Mouse (Mus musculus): ENCODE measurements at regions not wholly inside any gene's neighbourhood (a gene's known extent, or its start where the extent isn't known, plus 50 kb on each side); places are given as distances from the start of the nearest gene placed in this dataset.

DNA sequence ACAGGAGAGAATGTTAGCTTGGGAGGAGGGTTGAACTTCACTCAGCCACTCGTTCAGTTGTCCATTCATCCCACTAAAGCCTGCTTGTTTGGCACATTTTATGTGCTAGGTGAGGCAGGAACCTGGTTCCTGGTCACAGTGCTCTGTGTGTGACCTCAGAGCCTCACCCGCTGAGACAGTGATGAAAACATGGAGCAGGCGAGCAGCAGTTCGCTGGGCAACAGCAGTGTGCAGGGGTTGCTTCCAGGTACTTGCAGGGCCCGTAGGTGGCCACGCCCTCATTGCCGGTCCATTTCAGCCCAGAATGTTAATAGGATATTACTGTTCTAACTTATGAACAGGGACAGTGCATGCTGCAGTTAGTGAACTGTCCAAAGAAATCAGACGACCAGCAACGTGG lies 285.7 kb downstream of the Rngtt start:
- Histone ChIP-seq H3K36me3 (ENCODE audit: insufficient read depth) (no peaks in the 10 kb centered on the region), H3K4me2 (ENCODE audit: low read depth) (no peak overlapping the region), H3K9me3 (ENCODE audit: low read length) (0 out of 2 replicates have a peak, but pooled peaks cover 8% of the 10 kb centered on the region), H3K27ac (ENCODE audit: low read depth, low read length) (peak overlapping the region; percentile 76), H3K4me3 (ENCODE audit: low read depth, low read length) (no peak overlapping the region), H3K27me3 (ENCODE audit: insufficient read depth, low read length) (no peaks in the 10 kb centered on the region), H3K4me1 (ENCODE audit: insufficient read depth) (peaks cover 7% of the 10 kb centered on the region), H3K9ac (no peak overlapping the region)
- TF ChIP-seq CTCF (IDR thresholded peaks at IDR 0.05; ENCODE audit: low read depth) = no peak
- 70% methylated on average over 9 of the region's 9 CpGs for WGBS
- DNase-seq = no peak
- ATAC-seq = peak; percentile 15; the same call in 1 of the 2 replicates

DNA sequence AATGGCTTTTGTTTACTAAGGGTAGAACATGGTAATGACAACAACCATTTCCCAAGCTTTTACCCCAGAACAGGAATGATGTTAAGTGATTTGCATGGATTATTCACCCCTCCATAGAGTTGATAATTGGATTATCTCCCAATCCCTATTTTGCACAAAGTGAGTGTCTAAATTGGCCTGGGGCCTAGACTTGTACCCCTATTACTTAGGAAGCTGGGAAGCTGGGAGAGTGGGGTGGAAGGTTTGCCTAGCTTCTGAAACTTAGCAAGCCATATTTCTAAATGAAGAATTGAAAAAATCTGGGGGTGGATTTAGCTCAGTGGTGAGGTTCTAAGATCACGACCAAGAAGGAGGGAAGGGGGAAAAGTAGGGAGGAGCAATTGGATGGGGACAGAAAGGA lies 289.9 kb downstream of the Rngtt start:
- Histone ChIP-seq H3K9ac (no peak overlapping the region), H3K4me2 (ENCODE audit: low read depth) (no peak overlapping the region), H3K27ac (ENCODE audit: low read depth, low read length) (no peak overlapping the region), H3K4me1 (ENCODE audit: insufficient read depth) (peaks cover 11% of the 10 kb centered on the region), H3K36me3 (ENCODE audit: insufficient read depth) (no peaks in the 10 kb centered on the region), H3K4me3 (ENCODE audit: low read depth, low read length) (no peak overlapping the region), H3K9me3 (ENCODE audit: low read length) (no peaks in the 10 kb centered on the region), H3K27me3 (ENCODE audit: insufficient read depth, low read length) (no peaks in the 10 kb centered on the region)
- no peak for DNase-seq
- no peak for ATAC-seq
- WGBS = 56% methylated on average over 1 of the region's 1 CpGs
- TF ChIP-seq CTCF (IDR thresholded peaks at IDR 0.05; ENCODE audit: low read depth) = no peak

DNA sequence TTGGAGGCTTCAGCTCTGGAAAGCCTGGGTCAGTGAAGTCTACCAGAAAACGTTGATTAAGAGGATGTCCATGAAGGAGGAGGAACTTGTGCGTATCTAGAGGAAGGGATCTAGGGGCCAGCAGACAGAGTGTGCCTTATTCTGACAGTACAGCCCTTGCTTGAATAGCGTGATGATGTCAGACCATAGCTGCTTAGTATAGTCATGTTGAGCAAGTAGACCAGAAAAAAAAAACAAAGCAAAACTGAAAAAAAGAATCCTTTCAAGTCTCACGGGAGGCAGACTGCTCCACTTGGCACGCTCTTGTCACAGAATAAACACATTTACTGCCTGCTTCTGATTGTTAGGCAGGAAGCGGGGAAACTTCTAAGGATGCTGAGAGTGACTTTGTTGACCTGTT lies 290.7 kb downstream of the Rngtt start:
- DNase-seq (no peak), ATAC-seq (peak; percentile 18; the same call in 1 of the 2 replicates)
- TF ChIP-seq CTCF (IDR thresholded peaks at IDR 0.05; ENCODE audit: low read depth) = no peak
- H3K9ac ChIP-seq = no peak overlapping the region
- no peaks in the 10 kb centered on the region for H3K36me3 ChIP-seq (ENCODE audit: insufficient read depth)
- H3K9me3 ChIP-seq (ENCODE audit: low read length) = no peaks in the 10 kb centered on the region
- 36% methylated on average over 6 of the region's 6 CpGs for WGBS
- H3K4me3 ChIP-seq (ENCODE audit: low read depth, low read length) = no peak overlapping the region
- peaks cover 5% of the 10 kb centered on the region for H3K4me1 ChIP-seq (ENCODE audit: insufficient read depth)
- no peaks in the 10 kb centered on the region for H3K27me3 ChIP-seq (ENCODE audit: insufficient read depth, low read length)
- no peak overlapping the region for H3K4me2 ChIP-seq (ENCODE audit: low read depth)
- no peak overlapping the region for H3K27ac ChIP-seq (ENCODE audit: low read depth, low read length)

DNA sequence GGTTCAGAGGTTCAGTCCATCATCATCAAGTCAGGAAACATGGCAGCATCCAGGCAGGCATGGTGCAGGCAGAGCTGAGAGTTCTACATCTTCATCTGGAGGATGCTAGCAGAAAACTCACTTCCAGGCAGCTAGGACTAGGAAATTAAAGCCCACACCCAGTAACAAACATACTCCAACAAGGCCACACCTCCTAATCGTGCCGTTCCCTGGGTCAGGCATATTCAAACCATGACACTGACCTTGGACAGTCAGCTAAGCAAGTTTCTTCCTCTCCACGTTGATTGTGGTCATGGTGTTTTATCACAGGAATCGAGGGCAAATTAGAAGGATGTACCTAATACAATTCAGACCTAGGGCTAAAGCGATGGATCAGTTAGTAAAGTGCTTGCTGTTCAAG lies 294.5 kb downstream of the Rngtt start:
- no peak overlapping the region for H3K4me3 ChIP-seq (ENCODE audit: low read depth, low read length)
- no peak overlapping the region for H3K4me2 ChIP-seq (ENCODE audit: low read depth)
- H3K36me3 ChIP-seq (ENCODE audit: insufficient read depth) = no peaks in the 10 kb centered on the region
- H3K27me3 ChIP-seq (ENCODE audit: insufficient read depth, low read length) = no peaks in the 10 kb centered on the region
- no peak overlapping the region for H3K9ac ChIP-seq
- peaks cover 5% of the 10 kb centered on the region; the same call in 1 of the 2 replicates for H3K4me1 ChIP-seq (ENCODE audit: insufficient read depth)
- H3K27ac ChIP-seq (ENCODE audit: low read depth, low read length) = no peak overlapping the region
- no peaks in the 10 kb centered on the region for H3K9me3 ChIP-seq (ENCODE audit: low read length)
- no peak for TF ChIP-seq CTCF (IDR thresholded peaks at IDR 0.05; ENCODE audit: low read depth)
- no peak for DNase-seq
- WGBS = 95% methylated on average over 5 of the region's 5 CpGs
- ATAC-seq = no peak

DNA sequence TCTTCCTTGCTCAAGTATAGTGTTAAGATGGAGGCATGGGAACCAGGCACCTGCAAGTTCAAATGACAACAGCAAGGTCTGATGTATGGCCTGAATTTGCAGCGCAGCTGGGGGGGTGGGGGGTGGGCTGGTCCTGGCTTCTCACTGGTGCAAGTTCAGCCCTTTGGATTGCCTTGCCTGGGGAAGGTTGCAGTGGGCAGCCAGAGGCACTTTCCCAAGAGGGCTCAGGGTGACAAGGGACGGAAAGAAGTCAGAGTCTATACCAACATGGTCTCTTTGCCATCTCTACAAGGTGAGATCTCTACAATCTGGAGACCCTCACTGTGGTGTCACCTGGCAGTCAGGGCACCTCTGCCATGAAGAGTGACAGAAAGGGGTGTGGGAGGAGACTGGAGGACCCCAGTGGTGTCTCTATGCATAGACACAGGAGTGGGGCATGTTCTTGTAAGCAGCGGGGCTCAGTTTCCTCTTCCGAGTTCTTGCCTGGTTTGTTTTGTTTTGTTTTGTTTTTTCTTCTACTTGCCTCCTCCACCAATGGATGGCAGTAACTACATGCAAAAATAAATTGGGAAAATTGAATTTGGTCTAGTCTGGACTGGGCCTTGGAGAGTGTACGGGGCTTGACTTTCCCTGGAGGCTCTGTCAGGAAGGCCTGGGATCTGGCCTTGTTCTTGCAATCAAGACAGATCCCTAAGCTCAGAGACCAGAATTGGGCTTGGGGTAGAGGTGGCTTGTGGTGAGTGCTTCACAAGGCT lies 284.4 kb upstream of the Cnr1 start:
- H3K9ac ChIP-seq = no peak overlapping the region
- H3K9me3 ChIP-seq (ENCODE audit: low read length) = no peaks in the 10 kb centered on the region
- H3K4me3 ChIP-seq (ENCODE audit: low read depth, low read length) = no peak overlapping the region
- TF ChIP-seq CTCF (IDR thresholded peaks at IDR 0.05; ENCODE audit: low read depth) = peak; percentile 46
- DNase-seq (peak; percentile 55), ATAC-seq (peak; percentile 72)
- WGBS = 83% methylated on average over 5 of the region's 5 CpGs
- H3K4me1 ChIP-seq (ENCODE audit: insufficient read depth) = peaks cover 3% of the 10 kb centered on the region; the same call in 1 of the 2 replicates
- no peak overlapping the region for H3K27ac ChIP-seq (ENCODE audit: low read depth, low read length)
- H3K27me3 ChIP-seq (ENCODE audit: insufficient read depth, low read length) = no peaks in the 10 kb centered on the region
- H3K36me3 ChIP-seq (ENCODE audit: insufficient read depth) = no peaks in the 10 kb centered on the region
- no peak overlapping the region for H3K4me2 ChIP-seq (ENCODE audit: low read depth)

DNA sequence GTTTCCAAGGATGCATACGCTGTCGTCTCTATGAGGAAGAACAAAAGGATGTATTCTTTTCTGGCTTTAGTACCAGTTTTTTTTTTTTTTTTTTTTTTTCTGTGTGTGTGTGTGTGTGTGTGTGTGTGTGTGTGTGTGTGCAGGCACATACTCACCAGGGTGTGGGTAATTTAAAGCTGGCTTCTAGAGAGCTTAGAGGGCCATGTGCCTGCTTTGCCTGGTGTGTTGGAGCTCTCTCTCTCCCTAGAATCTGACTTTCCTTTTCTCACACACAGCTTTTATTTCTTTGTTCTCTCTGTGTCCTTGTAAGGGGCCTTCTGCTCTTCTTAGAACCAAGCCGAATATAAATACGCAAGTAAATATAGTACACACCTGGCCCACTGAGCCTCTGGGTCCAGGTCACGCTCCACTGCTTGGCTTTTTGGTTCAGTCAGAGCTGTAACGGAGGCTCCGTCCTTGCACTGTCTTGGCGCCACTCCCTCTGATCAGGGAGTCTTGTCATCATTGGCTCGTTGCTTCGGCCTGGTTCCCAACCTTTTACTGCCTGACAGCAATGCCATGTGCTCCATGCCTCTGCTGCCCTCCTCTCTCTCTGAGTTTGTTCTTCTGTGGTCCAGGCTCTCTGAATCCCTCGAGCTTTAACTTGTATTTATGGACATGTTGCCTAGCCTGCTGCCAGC lies 283.7 kb upstream of the Cnr1 start:
- H3K36me3 ChIP-seq (ENCODE audit: insufficient read depth) = no peaks in the 10 kb centered on the region
- no peak overlapping the region for H3K4me3 ChIP-seq (ENCODE audit: low read depth, low read length)
- no peaks in the 10 kb centered on the region for H3K9me3 ChIP-seq (ENCODE audit: low read length)
- no peak overlapping the region for H3K9ac ChIP-seq
- H3K27ac ChIP-seq (ENCODE audit: low read depth, low read length) = peak overlapping the region; percentile 50; the same call in 1 of the 2 replicates
- peak; percentile 43 for DNase-seq
- 54% methylated on average over 11 of the region's 11 CpGs for WGBS
- no peak for TF ChIP-seq CTCF (IDR thresholded peaks at IDR 0.05; ENCODE audit: low read depth)
- peaks cover 3% of the 10 kb centered on the region; the same call in 1 of the 2 replicates for H3K4me1 ChIP-seq (ENCODE audit: insufficient read depth)
- ATAC-seq = peak; percentile 69
- no peaks in the 10 kb centered on the region for H3K27me3 ChIP-seq (ENCODE audit: insufficient read depth, low read length)
- no peak overlapping the region for H3K4me2 ChIP-seq (ENCODE audit: low read depth)

DNA sequence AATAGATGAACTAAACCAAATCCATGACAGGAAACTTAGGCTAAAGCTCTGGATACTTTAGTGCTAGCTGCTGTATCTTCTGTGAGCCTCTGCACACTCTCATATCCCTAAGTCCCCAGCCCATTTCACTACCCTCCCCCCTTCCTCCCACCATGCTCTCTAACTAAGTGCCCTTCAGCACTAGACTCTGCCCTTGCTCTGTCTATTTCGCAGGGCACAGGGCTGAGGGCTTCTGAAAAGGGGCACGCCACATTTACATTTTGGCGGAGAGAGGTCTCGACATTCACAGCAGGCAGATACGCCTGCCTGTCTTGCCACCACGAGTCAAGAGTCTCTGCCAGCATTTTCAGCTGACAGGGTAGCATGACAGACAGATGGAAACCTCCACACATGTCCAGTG lies 282.5 kb upstream of the Cnr1 start:
- ATAC-seq (peak; percentile 28; the same call in 1 of the 2 replicates), DNase-seq (peak; percentile 7)
- no peak overlapping the region; the same call in 1 of the 2 replicates for H3K27ac ChIP-seq (ENCODE audit: low read depth, low read length)

More for the DNA sequence above, 282.5 kb upstream of the Cnr1 start:
- H3K9me3 ChIP-seq (ENCODE audit: low read length) = no peaks in the 10 kb centered on the region
- 38% methylated on average over 6 of the region's 6 CpGs for whole genome bisulfite sequencing
- no peak for TF ChIP-seq CTCF (IDR thresholded peaks at IDR 0.05; ENCODE audit: low read depth)
- no peaks in the 10 kb centered on the region for H3K36me3 ChIP-seq (ENCODE audit: insufficient read depth)
- H3K27me3 ChIP-seq (ENCODE audit: insufficient read depth, low read length) = no peaks in the 10 kb centered on the region
- peaks cover 3% of the 10 kb centered on the region; the same call in 1 of the 2 replicates for H3K4me1 ChIP-seq (ENCODE audit: insufficient read depth)
- H3K4me3 ChIP-seq (ENCODE audit: low read depth, low read length) = no peak overlapping the region
- H3K9ac ChIP-seq = no peak overlapping the region
- H3K4me2 ChIP-seq (ENCODE audit: low read depth) = no peak overlapping the region

Data from forebrain, postnatal 0 days (tissue).